Mouse (Mus musculus) adrenal gland, postnatal 10 days (tissue): Measurements from ENCODE around the gene Psmd5. TPM values are rescaled to one million over a fixed set of nuclear protein-coding genes. Genes with fewer than 3 reads are reported as not detected.
"Not testable (repeated sequence)": the region's sequence is repeated elsewhere in the genome, so short reads cannot be mapped to it uniquely, and the experiment has no call there.

Source experiments
- DNase-seq: peaks from one replicate; pipeline ENCODE4 v3.0.0; 2021; ENCODE audit warnings: mixed read lengths
- total RNA-seq, 2 experiments: library from RNA; stranded (reverse); gene quantifications; 2 replicates each; pipeline ENCODE4 v1.2.3; 2021

Gene Psmd5
- total RNA-seq, 2 experiments from 2014 or later, result 29.7 to 38.5 TPM

DNA sequence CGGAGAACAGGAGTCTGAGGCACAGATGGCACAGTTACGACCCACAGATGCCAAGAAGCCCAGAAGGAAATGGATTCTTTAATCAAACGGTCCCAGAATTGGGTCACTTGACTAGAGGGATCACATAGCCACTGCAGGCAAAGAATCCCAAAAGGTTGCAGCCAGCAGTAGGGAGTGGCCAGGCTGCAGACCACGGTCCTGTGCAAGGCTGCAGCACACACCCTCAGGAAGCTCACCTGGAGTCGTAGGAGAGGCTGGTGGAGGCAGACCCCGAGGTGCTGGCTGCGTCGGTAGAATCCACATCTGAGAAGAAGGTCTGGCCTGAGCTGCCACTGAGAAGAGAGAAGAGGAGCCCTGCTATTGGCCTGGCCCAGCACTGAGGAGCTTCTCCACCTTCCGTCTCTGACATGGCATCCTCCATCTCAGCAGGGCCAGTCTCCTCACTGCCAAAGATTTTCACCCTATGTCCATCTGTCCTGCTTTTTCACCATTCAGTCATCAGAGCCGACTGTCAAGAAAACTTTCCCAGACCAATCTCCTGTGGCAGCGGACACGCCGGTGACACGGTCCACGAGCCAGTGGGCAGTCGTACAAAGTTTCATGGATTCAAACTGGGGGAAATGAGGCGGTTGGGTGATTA, 22.2 kb upstream of the Psmd5 start:
- no peak for DNase-seq

GRCm38 (mm10) chr2:34895503-34896113, 20.8 kb upstream of the Psmd5 start:
- no peak for DNase-seq

DNA sequence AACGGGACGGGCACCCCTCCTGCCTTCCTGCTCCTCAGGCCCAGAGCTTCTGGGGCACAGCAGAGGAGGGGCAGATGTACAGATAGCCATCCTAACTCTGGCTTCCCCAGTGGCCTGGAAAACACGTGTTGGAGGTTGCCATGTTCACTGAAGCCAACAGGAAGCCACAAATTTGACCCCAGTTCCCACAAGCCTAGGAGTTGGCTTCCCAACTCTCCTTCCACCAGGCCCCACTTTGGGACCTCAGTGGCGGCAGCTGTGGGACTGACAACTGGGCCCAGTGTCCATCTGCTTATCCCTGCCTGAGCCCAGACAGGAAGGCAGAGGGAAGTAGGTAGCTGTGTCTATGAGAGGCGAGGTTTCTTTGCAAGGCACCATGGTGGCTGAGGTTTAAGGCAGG, 19.2 kb upstream of the Psmd5 start:
- DNase-seq, result no peak

GRCm38 (mm10) chr2:34884186-34884585, 9.4 kb upstream of the Psmd5 start:
- no peak for DNase-seq

DNA sequence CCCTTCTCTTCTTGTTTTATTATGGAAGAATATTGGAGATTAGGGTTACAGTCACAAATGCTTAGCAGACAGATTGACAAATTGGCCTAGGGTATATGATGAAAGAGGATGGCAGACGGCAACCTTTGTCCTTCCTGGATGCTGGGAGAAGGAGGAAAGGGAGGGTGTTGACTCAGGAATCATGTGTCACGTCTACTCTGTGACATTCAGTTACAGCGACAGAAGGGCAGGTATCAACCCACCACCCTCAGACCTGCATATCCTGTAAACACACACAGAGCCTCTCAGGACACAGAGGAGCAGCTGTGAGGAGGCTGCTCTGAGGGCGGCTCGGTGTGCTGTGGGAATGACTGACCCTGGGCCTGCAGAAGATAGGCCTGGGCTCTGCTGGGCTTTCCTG, 8.4 kb upstream of the Psmd5 start:
- DNase-seq, result no peak

- no peak for DNase-seq
These were observed 8.0 kb upstream of the Psmd5 start for GRCm38 (mm10) chr2:34882757-34883156.

DNA sequence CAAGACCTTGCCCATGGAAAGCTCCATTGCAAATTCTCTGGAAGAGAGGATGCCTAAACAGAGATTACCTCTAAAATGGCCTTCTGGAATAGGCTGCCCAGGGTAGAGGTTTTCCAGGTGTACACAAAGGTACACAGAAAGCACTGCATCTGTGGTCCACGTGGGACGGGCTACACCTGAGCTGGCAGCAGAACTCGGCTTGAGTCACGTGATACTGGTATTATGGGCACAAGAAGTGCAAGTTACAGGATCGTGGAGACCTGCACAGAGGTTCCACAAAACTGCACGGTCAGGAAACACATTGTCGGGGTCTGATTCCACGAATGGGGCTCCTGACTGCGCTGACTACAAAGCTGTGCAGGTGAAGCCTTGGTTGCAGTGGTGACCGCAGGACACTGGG, 5.3 kb upstream of the Psmd5 start:
- DNase-seq, result no peak

DNA sequence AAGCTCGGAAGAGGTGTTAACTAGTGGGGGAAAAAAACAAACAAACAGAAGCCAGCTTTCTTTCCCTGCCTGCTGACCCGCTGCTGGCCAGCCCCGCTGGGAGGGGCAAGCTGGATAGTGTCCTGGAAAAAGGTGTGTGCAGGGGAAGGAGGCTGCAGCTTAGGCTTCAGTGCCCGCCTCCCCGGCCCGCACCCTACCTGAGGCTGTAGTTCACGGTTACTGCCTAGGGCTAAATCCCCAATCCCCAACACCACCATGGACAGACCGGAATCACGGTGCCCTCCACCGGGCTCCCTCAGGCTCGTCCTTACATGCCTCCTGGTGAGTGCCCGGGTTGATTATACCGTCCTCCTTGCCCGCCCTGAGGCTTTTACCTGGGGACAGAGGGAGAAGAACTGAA, 497 bp downstream of the Psmd5 start, which contains the start of gene Cutal:
Cutal (plus strand) TSS at position 126 of the 400 bp plus-strand sequence.
- DNase-seq, result peak; percentile 37

GRCm38 (mm10) chr2:34870520-34871474, 4.0 kb downstream of the Psmd5 start:
- peak; percentile 94 for DNase-seq

- DNase-seq, result no peak
These were observed 5.1 kb downstream of the Psmd5 start for GRCm38 (mm10) chr2:34869680-34870079.

DNA sequence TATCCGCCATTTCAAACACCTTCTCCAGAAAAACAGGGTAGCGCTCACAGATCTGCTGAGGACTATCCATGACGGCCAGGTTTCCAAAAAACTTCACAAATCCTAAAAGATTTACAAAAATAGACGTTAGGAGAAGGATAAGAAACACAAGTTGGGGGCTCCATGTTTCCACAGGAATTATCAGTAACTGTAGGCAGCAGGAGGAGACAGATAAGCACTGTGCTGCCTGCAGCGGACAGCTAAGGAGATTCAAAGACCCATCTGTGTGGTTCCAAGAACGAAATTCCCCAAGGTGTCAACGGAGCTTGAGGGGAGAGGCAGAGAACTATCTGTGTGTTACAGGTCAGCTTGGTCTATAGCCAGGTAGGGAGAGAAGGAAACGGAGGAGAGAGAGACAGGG, 17.0 kb downstream of the Psmd5 start:
- DNase-seq, result no peak

DNA sequence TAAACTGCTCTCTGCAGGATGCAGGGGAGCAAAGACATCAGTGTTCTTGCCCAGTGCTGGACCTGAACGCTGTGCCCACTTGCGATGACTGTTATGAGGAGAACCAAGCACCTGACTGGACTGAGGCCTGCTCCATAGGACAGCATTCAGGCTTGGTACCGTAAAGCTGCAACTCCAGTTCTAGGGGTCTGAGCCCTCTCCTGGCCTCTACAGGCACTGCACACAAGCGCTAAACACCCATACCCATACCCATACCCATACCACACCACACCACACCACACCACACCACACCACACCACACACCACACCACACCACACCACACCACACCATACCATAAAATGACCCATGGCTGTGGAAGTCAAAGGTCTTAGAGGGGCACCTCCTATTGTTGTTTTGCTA, 19.5 kb downstream of the Psmd5 start:
- DNase-seq, result no peak

GRCm38 (mm10) chr2:34847702-34848101, 27.1 kb downstream of the Psmd5 start:
- DNase-seq, result no peak

DNA sequence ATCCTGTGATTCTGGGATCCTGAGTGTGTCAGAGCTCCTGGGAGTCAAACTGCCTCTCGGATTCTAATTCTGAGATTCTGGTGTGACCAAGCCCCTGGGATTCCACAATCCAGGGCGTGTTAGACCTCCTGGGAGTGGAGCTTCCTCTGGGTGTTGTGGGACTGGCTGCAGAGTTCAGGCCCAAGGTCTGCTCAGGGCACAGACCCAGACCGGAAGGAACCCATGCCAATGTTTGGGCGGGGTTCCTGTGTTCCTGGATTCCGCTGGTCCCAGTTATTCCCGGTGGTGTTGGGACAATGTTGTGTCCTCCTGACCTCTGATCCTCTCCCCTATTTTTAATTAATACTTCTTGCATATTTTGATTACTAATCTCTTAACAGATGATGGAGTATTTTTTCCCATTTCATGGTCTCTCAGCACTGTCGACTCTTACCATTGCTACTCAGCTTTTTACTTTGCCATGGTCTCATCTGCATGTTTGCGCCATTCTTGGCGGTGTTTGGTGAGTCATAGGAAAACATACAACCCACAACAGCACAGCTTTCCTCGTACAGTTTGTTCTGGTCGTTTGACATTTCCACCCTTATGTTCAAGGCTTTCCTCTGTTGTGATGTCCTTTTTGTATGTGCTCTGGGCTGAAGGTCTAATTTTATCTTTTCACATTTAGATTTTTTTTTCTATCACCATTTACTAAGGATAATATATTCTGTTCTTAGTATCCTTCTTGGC, 31.4 kb downstream of the Psmd5 start:
- DNase-seq, result peak; percentile 80

DNA sequence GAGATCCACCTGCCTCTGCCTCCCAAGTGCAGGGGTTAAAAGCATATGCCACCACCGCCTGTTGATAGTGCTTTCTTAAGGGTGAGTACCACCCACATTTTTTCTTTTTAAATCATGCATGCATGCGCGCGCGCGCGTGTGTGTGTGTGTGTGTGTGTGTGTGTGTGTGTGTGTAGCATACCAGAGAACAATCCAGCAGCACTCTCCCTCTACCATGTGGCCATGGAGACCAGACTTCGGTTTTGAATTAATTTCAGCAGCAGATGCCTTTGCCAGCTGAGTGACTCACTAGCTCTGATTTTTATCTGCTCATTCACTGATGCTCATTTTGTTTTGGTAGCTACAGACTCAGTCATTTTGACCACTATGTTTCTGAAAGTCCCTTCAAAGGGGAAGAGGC, 33.1 kb downstream of the Psmd5 start:
- peak; percentile 6 for DNase-seq

DNA sequence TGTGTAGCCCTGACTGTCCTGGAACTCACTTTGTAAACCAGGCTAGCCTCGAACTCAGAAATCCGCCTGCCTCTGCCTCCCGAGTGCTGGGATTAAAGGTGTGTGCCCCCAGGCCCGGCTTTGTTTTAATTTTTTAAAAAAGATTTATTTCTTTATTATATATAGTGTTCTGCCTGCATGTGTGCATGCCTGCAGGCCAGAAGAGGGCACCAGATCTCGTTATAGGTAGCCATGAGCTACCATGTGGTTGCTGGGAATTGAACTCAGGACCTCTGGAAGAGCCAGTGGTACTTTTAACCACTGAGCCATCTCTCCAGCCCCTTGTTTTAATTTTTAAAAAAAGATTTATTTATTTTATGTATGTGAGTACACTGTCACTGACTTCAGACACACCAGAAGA, 34.6 kb downstream of the Psmd5 start:
- not testable (repeated sequence) for DNase-seq

- DNase-seq, result no peak
These were observed 39.1 kb downstream of the Psmd5 start for GRCm38 (mm10) chr2:34835669-34836068.

DNA sequence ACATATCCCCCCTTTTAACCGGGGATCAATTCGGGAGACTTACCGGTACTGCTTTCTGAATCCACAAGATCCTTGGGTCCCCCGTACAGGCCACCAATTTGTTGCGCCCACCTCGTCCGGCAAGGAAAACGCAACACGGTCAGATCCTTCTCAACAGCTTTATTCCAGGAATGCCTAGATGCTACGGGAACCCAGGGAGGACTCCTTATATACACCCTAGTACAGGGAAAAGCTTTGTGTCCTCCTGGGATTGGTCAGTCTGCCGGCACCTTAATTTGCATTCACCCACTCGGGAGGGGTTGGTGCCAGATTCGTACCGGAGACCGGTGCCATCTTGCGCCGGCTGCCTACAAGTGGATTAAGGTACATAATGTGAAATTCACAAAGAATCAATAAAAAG, 41.1 kb downstream of the Psmd5 start:
- no peak for DNase-seq

DNA sequence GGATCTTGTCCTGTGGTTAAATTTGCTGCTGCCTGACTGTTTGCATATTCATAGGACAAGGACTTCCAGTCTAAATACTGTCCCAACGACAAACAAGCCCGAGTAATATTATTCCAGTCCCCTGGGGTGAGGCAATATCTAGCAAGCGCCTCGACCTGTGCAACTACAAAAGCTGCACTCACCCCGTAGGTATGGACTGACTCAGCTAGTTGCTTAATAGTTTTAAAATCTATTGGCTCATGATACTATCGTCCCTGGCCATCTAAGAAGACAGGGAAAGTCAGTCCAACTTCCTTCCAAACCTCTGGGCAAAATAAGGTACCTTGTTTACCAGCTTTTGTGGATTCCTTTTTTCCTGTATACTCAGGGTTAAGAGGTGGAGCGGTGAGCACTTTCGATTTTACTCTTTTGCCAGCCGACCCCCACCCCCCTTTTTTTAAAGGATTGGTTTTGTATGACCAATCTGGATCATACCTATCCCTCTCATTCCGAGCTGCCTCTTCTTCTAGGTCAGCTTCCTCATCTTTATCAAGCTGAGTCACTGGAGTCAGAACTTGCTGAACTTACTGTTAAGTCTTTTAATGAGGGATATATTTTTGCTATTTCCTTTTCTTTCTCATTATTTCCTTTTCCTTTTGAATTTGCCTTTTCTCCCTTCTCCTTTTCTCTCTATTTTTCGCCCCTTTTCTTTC, 41.9 kb downstream of the Psmd5 start, which contains the start of gene Gm34653:
Gm34653 (plus strand) TSS at position 242 of the 692 bp plus-strand sequence.
- not testable (repeated sequence) for DNase-seq

DNA sequence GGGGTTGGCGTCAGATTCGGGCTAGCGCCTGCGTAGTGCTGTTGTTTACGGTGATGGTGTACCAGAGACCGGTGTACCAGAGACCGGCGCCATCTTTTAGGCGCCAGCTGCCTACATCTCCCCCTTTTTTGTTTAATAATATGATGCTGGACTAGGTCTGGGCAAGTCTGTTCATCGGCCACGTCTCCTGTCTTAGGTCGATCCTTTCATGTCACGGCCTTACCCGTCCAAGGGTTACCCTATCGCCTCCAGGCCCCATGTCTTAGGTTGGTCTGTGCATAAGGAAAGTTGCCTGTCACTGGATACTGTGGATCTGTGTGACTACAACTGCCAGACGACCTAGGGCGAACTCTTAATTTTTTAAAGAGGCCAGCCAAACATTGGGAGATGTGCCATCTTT, 44.7 kb downstream of the Psmd5 start:
- not testable (repeated sequence) for DNase-seq

DNA sequence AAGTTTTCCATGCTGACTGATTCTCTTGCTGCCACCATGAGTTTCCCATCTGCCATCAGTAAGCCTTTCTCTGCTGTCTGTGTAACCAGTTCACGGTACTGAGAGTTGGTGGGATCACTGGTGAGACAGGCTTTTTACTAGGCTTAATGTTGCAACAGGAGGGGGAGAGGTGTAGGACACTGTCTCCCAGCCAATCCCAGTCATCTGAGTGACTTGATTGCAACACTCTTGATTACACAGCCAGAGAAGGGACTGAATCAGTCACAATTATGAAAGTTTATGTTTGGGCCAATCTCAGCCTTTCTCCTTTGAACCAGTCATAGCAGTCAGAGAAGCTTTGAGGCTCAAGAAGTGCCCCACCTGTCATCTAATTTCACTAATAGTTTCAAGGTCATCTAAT, 46.7 kb downstream of the Psmd5 start:
- DNase-seq, result peak; percentile 55

- peak; percentile 13 for DNase-seq
These were observed 47.2 kb downstream of the Psmd5 start for GRCm38 (mm10) chr2:34827591-34827990.
